Mouse (Mus musculus) ES-Bruce4 (cell line): ENCODE data around the gene Sh3bp2. TPM values are rescaled to one million over a fixed set of nuclear protein-coding genes. Genes with fewer than 3 reads are reported as not detected.

Experiments
- H3K27ac ChIP-seq: 2 replicates; pipeline ENCODE4 v1.5.1; 2012; ENCODE audit warnings: low read length, inconsistent platforms; ENCODE audit not compliant: insufficient read depth
- H3K27me3 ChIP-seq: 2 replicates; pipeline ENCODE4 v1.6.1; 2012; ENCODE audit warnings: mild to moderate bottlenecking, low read length, inconsistent platforms; ENCODE audit not compliant: control insufficient read depth, poor library complexity, insufficient read depth, severe bottlenecking
- H3K36me3 ChIP-seq: 2 replicates; pipeline ENCODE4 v1.6.1; 2012; ENCODE audit warnings: inconsistent platforms, mild to moderate bottlenecking, low read length, moderate library complexity; ENCODE audit not compliant: control insufficient read depth, poor library complexity, insufficient read depth, severe bottlenecking
- H3K4me1 ChIP-seq: one replicate; pipeline ENCODE4 v1.8.1; 2011; ENCODE audit warnings: low read length; ENCODE audit not compliant: control insufficient read depth, insufficient read depth
- H3K4me3 ChIP-seq: 2 replicates; pipeline ENCODE4 v1.5.1; 2011; ENCODE audit warnings: low read depth, mild to moderate bottlenecking, low read length
- H3K9ac ChIP-seq: 2 replicates; pipeline ENCODE4 v1.6.1; 2012; ENCODE audit warnings: low read depth, mild to moderate bottlenecking, inconsistent platforms; ENCODE audit not compliant: poor library complexity, severe bottlenecking
- H3K9me3 ChIP-seq: replicated peaks from 2 replicates; pipeline ENCODE4 v1.6.1; 2012; ENCODE audit warnings: mild to moderate bottlenecking, low read length, inconsistent platforms; ENCODE audit not compliant: control insufficient read depth, poor library complexity, insufficient read depth, severe bottlenecking
- CTCF ChIP-seq: IDR thresholded peaks from one replicate; pipeline ENCODE4 v1.8.1; 2011; ENCODE audit warnings: low read depth, low read length
- EP300 ChIP-seq: IDR thresholded peaks from 2 replicates; pipeline ENCODE4 v1.6.1; 2011; ENCODE audit warnings: low read depth, low read length; ENCODE audit not compliant: insufficient read depth
- POLR2A ChIP-seq: IDR thresholded peaks from one replicate; pipeline ENCODE4 v1.8.1; 2011; ENCODE audit warnings: low read length; ENCODE audit not compliant: insufficient read depth
- polyA plus RNA-seq: library from polyadenylated mRNA; stranded (reverse); fragments of >200 nt; gene quantifications from 2 replicates; pipeline ENCODE4 v1.2.4, GENCODE M21; 2011; ENCODE audit warnings: low read depth; ENCODE audit not compliant: missing spikeins, insufficient read depth, insufficient read length

Gene Sh3bp2
- polyA plus RNA-seq, 1 experiment: 2.8 TPM

GRCm38 (mm10) chr5:34513466-34514217, 12.0 kb upstream of the Sh3bp2 start, which contains the start of gene Tnip2:
Gene Tnip2, minus strand, starts transcription at chr5:34513991.
- no peak within 1 kb of the TSS for H3K27ac ChIP-seq
- H3K27me3 ChIP-seq: no peaks in the 10 kb centered on the region
- H3K4me1 ChIP-seq: no peaks in the 10 kb centered on the region
- TF ChIP-seq POLR2A (no peak), CTCF (no peak), EP300 (no peak)
- H3K4me3 ChIP-seq: peak within 1 kb of the TSS; percentile 83
- no peaks in the 10 kb centered on the region for H3K9me3 ChIP-seq
- no peaks in the 10 kb centered on the region for H3K36me3 ChIP-seq
- peak within 1 kb of the TSS; percentile 79 for H3K9ac ChIP-seq

- Histone ChIP-seq H3K36me3 (no peaks in the 10 kb centered on the region), H3K4me1 (no peaks in the 10 kb centered on the region), H3K27ac (no peak overlapping the region), H3K9ac (no peak overlapping the region), H3K27me3 (no peaks in the 10 kb centered on the region), H3K9me3 (no peaks in the 10 kb centered on the region), H3K4me3 (peak overlapping the region; percentile 41)
- TF ChIP-seq POLR2A: no peak
- no peak for TF ChIP-seq CTCF
- no peak for TF ChIP-seq EP300
These were observed 11.4 kb upstream of the Sh3bp2 start for GRCm38 (mm10) chr5:34514218-34514566.

GRCm38 (mm10) chr5:34515096-34515495, 10.5 kb upstream of the Sh3bp2 start:
- no peaks in the 10 kb centered on the region for H3K9me3 ChIP-seq
- TF ChIP-seq CTCF (no peak), EP300 (no peak), POLR2A (no peak)
- no peaks in the 10 kb centered on the region for H3K36me3 ChIP-seq
- no peak overlapping the region for H3K9ac ChIP-seq
- H3K27ac ChIP-seq: no peak overlapping the region
- H3K4me1 ChIP-seq: no peaks in the 10 kb centered on the region
- no peaks in the 10 kb centered on the region for H3K27me3 ChIP-seq
- H3K4me3 ChIP-seq: no peak overlapping the region

- H3K27ac ChIP-seq: no peak overlapping the region
- H3K9me3 ChIP-seq: no peaks in the 10 kb centered on the region
- H3K27me3 ChIP-seq: no peaks in the 10 kb centered on the region
- no peak overlapping the region for H3K9ac ChIP-seq
- TF ChIP-seq POLR2A (no peak), CTCF (peak; percentile 98), EP300 (no peak)
- H3K4me1 ChIP-seq: no peaks in the 10 kb centered on the region
- no peak overlapping the region for H3K4me3 ChIP-seq
- no peaks in the 10 kb centered on the region for H3K36me3 ChIP-seq
These were observed 7.7 kb upstream of the Sh3bp2 start for GRCm38 (mm10) chr5:34517913-34518312.

GRCm38 (mm10) chr5:34519389-34519910, 6.2 kb upstream of the Sh3bp2 start:
- no peaks in the 10 kb centered on the region for H3K36me3 ChIP-seq
- H3K9ac ChIP-seq: no peak overlapping the region
- no peaks in the 10 kb centered on the region for H3K27me3 ChIP-seq
- TF ChIP-seq CTCF (no peak), EP300 (no peak), POLR2A (no peak)
- H3K27ac ChIP-seq: no peak overlapping the region
- no peaks in the 10 kb centered on the region for H3K9me3 ChIP-seq
- H3K4me1 ChIP-seq: no peaks in the 10 kb centered on the region
- no peak overlapping the region for H3K4me3 ChIP-seq

GRCm38 (mm10) chr5:34520458-34521209, 5.0 kb upstream of the Sh3bp2 start:
- no peaks in the 10 kb centered on the region for H3K9me3 ChIP-seq
- no peak overlapping the region for H3K4me3 ChIP-seq
- H3K9ac ChIP-seq: no peak overlapping the region
- TF ChIP-seq EP300 (no peak), CTCF (no peak), POLR2A (no peak)
- no peak overlapping the region for H3K27ac ChIP-seq
- H3K27me3 ChIP-seq: no peaks in the 10 kb centered on the region
- no peaks in the 10 kb centered on the region for H3K4me1 ChIP-seq
- H3K36me3 ChIP-seq: no peaks in the 10 kb centered on the region
